Mouse (Mus musculus): ENCODE results near the gene Ifi35.
A peak's percentile ranks its signal among the peaks of the same experiment; 100 is the strongest.
"Not testable (repeated sequence)": the region's sequence is repeated elsewhere in the genome, so short reads cannot be mapped to it uniquely, and the experiment has no call there.

Ifi35 gene

DNA sequence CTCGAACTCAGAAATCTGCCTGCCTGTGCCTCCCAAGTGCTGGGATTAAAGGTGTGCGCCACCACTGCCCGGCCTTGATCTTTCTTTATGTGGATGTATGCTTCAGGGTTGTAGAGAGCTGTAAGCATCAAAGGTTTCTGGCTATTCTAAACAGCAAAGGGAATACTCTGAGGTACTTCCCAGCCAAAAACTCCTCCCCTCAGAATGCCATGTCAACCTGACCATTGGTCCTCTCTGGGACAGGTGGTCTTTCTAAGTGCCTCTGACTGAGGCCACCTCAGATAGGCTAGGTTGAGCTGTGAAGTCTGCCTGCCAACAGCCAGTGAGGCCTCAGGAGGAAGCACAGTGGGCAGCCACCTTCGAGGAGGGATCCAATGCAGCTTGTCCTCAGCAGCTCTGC is 692 bp downstream of the Ifi35 start:
- no peak for DNase-seq

DNA sequence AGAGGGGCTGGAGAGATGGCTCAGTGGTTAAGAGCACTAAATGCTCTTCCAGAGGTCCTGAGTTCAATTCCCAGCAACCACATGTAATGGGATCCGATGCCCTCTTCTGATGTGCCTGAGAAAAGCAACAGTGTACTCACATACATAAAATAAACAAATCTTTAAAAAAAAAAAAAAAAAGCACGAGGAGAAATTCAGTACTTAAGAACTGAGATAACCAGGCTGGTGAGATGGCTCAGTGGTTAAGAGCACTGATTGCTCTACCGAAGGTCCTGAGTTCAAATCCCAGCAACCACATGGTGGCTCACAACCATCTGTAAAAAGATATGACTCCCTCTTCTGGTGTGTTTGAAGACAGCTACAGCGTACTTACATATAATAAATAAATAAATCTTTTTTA is 1.4 kb downstream of the Ifi35 start:
- DNase-seq: not testable (repeated sequence)

DNA sequence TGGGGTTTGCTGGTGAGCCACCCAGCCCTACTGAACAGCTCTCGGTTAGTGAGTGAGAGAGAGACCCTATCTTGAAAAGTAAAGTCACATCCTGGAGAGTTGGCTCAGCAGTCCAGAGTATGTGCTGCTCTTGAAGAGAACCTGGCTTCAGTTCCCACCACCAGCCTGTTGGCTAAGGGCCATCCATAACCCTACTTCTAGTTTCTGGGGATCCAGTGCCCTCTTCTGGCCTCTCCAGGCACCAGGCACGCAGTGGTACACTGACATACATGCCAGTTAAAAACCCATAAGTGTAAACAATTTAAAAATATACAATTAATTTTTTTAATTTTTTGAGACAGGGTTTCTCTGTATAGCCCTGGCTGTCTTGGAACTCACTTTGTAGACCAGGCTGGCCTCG is 2.2 kb downstream of the Ifi35 start:
- DNase-seq: no peak

DNA sequence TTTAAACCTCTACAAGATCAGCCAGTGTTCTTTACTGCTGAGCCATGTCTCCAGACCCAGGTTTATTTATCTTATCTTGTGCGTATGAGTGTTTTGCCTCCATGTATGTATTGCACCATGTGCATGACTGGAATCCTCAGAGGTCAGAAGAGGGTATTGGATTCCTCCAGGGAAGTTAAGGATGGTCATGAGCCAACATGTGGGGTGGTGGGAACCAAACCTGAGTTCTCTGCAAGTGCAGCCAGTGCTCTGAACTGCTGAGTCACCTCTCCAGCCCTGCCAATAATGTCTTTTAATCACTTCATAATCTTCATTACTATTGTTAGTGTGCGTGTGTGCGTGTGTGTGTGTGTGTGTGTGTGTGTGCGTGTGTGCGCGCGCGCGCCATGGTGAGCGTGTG is 3.3 kb downstream of the Ifi35 start:
- DNase-seq: no peak

DNA sequence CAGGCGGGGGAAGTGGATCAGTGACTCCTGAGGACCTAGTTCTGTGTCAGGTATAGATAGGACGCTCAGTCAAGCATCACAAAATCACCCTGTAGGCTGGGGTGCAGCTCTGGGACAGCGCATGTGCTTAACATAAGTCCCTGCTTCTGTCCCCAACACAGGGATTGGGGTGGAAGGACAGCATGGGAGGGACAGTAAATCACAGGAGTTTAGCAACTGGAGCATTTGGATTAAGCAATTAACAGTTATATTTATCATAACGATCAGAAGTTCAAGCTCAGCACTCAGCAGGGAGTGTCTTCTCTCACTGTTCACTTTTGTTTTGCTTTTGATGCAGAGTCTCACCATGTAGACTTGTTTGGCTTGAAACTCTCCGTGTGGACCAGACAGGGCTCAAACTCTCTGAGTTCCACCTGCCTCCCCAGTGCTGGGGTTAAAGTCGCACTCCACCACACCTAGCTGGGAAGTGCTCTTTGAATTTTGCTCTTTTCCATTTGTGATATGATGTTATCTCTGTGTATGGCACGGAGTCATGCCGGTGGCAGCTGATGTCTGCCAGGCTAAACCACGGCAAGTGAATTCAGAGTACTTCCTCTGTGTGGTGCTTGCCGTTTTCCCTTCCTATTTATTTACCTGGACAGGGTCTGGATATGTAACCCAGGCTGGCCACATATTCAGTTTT is 4.0 kb downstream of the Ifi35 start:
- DNase-seq: no peak

DNA sequence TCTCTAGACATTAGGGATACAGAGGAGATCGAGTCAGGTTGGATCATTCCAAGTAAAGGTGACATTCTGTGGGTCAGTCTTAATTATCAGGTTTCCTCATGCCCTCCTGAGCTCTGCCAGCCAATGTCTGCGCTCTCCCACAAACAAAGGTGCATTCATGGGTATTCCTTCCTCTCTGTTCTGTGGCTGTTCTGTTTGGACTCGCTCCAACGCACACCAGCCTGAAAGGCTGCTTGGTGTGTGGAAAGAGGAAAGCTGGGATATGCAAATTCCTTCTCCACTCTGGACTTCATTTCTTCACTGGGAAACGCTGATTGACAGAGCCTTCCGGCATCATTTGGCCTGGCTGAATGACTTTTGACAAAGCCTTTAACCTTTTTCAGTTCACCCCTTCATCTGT is 6.5 kb downstream of the Ifi35 start:
- no peak for DNase-seq

DNA sequence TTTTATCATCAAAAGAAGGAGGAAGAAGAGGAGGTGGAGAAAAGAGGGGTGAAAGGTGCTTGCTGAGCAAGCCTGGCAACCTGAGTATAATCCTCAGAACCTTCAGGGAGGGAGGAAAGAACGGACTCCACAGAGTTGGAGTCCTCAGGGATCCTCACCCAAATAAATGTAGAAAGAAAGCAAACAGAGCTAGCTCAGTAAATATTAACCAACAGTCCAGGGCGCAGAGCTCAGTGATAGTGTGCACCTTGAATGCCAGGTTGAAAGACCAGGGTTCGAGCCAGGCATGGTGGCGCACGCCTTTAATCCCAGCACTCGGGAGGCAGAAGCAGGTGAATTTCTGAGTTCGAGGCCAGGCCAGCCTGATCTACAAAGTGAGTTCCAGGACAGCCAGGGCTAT is 7.4 kb downstream of the Ifi35 start:
- no peak for DNase-seq

DNA sequence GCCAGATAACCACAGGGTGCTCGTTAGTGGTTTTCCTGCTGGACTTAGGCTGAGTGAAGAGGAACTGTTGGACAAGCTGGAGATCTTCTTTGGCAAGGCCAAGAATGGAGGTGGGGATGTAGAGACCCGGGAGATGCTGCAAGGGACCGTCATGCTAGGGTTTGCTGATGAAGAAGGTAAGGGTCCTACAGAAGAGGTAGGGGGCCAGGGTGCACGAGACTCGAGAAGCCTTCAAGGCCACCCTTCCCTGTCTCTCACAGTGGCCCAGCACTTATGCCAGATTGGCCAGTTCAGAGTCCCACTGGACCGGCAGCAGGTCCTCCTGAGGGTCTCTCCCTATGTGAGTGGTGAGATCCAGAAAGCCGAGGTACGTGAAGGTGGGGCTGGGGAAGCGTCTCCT is 9.4 kb downstream of the Ifi35 start:
- no peak for DNase-seq

DNA sequence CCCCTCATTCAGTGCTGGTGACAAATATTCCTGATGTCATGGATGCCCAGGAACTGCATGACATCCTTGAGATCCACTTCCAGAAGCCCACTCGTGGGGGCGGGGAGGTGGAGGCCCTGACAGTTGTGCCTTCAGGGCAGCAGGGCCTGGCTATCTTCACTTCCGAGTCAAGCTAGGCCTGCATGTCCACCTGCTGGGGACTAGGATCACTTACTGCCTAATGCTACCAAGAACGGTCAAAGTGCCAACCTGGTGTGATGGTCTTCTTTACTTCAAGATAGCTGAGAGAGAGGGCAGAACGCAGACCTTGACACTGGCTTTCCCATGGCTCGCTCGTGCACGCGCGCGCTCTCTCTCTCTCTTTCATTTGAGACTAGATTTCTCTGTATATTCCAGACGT is 10.0 kb downstream of the Ifi35 start:
- DNase-seq: no peak

DNA sequence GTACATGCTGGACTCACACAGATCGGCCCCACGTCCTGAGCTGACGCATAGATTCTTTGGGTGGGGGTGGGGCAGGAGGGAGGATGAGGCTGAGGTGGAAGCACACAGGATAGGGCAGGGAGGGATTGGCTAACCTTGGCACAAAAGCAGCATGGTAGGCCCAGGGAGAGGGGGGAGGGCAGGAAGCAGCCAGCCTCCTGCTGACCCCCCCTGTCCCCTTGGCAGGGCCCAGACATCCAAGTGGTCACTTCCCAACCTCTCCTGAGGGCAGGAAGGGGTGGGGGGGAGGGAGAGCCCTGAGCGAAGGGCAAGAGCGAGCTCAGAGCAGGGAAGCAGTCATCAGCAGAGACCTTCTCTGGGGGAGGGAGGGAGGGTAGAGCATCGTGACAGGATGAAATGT is 11.5 kb downstream of the Ifi35 start:
- DNase-seq: no peak

DNA sequence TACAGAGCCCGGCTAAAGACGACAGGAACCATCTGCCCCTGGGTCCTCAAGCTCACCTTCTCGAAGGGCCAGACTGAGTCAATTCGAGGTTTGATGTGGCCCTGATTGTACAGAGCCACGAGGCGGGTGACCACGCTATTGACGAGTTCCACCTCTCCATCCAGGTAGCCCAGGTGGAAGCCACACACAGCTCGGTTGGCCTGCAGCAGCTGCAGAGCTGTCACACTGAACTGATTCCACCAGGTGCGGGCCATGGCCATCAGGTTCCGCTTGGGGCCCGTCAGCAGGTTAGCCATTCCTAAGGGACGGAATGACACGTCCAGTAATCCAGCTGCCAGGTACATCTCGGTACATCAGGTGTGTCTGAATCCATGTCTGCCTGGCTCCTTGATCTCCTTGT is 12.1 kb downstream of the Ifi35 start:
- no peak for DNase-seq

DNA sequence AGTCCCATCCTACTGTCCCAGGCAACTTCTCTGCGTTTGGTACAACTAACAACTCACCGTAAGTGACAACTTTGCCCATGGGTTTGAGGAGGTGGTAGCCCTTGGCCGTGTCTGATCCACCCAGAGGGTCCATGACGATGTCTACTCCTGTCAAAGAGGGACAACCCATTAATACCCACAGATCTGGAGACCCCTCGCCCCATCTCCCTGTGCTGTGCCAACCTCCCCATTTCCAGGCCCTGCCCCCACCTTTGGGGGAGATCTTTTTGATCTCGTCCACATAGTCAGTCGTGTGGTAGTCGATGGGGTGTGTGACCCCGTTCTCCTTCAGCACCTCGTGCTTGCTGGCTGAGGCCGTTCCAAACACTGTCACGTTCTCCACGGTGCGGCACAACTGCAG is 13.9 kb downstream of the Ifi35 start:
- no peak for DNase-seq

DNA sequence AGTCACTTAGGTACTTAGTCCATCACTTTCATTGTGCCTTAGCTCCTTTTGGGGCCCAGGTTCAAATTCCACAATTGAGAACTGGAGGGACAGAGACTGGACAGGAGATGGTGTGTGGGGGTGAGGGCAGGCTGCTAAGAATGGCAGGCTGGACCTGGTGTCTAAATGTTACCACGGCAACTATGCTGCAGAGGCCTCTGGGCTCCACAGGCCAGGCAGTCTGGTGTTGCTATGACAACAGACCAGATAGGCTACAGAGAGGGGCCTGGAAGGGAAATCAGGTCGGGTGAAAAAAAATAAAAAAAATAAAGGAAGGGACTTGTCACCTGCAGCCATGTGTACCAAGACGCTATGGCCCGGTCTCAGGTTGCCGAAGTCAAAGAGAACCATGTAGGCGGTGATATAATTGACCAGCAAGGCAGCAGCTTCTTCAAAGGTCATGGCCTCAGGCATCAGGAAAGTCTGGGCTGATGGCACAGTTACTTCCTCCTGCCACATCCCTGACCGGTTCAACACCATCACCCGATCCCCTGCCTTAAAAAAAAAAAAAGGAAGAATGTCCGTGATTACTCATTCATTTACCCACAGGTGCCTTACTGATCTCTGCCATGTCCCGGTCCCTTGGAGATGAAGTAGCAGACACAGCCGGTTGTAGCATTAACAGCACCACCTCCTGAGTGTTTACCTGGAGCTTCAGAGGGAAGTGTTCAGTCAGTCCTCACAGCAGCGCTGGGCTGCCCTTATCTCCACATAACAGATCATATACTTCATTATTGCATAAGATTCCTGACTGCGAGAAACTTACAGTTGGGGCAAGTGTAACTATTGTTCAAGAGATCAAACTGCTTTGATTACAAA is 14.6 kb downstream of the Ifi35 start:
- no peak for DNase-seq

DNA sequence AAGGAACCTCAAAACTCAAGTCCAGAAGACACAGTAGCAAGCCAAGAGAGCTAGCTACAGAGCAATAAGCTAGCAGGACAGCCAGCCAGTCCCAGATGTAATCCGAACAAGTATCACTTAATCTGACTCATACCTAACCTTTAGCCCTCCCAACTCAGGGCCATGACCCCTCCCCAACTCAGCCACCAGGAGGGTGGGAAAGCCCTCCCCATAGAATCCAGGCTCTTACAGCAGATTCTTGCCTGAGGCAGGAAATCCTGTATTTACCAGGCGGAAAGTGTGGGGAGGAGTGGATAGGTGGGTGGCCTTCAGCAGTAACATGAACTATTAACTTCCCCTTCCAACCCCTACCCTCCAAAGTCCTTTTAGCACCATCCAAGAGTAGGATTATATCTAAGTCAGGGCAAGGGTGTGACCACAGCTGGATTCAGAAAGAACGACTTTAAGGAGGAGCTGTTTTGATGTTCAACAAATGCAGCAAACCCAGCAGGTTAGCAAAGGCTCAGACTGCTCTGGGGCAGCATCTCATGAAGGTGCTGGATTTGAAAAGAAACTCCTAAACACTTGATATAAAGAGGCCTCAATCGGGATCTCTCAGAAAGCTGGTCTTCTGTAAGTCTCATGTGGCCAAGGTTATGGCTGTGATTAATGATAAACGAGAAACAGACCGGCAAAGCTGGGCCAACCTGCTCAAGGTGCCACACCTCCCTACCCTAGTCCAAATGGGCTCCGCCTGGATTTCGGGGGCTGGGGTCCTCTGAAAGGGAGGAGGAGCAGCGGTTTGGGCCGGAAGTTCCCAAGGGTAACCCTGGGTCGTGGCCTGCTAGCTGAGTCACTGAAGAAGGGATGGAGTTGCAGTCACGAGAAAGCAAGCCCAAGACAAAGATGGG is 16.2 kb downstream of the Ifi35 start, which contains the start of gene Rnd2:
Gene Rnd2, plus strand, starts transcription at position 789 of the 890 bp plus-strand sequence.
- DNase-seq: no peak

DNA sequence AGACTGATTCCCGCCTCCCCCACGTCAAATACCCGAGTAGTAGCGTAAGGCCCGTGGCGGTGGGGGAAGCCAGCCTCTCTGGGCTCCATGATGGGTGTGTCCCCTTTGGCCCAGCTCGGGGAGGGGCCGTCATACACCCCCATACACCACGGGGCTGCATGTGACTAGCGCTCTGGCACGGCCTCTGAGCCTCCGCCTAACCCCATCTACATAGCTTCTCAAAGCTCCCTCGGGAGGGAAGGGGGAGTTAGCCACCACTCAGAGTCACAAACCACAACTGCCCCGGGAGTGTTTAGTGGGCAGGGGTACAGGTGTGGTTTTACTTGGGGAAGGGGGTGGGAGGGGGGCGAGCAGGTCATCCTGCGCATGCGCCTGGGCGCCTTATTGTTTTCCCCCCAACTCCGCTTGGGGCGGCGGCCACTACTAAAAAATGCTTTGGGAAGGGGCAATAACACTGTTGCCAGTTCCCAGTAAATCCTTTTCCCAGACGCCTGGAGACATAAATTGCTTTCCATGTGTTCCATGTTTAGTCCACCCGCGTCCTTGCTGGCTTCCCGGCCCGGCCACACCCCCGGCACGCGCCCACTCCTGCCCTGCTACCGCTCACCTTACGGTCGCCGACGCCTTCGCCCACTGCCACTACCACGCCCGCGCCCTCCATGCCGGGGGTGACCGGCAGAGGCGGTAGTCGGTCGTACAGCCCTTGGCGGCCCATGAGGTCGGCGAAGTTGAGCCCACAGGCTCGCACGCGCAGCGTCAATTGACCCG is 17.1 kb downstream of the Ifi35 start:
- DNase-seq: no peak

DNA sequence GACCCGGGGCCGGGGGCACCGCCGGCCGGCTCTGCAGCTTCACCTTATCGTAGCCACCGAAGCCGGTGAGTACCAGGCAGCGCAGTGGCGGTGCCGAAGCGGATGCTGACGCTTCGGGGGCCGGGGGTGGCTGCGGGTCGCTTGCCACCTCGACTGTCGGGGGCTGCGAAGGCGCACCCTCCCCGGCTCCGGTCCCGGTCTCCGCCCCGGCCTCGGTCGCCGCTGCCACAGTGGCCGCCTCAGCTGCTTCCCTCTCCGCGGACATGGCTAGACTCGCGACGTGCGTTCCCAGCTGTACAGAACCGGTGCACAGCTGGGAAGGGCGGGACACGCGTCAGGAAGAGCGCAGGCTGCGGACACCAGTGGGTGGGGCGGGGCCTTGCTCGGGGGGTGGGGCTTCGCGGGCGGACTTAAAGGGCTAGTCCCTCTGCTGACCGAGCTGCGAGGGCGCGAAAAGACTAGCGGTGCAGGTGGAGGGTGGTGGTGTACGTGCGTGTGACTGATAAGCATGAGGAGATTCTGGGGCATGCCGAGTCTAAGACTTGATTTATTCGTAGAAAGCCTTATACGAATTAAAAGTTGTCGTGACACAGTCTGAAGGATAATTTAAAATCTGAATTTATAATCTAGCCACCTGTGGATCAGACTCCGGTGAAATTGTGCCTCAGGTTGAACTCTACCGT is 17.8 kb downstream of the Ifi35 start, which contains the start of gene Vat1:
Gene Vat1, minus strand, starts transcription at position 362 of the 683 bp plus-strand sequence.
- no peak for DNase-seq

DNA sequence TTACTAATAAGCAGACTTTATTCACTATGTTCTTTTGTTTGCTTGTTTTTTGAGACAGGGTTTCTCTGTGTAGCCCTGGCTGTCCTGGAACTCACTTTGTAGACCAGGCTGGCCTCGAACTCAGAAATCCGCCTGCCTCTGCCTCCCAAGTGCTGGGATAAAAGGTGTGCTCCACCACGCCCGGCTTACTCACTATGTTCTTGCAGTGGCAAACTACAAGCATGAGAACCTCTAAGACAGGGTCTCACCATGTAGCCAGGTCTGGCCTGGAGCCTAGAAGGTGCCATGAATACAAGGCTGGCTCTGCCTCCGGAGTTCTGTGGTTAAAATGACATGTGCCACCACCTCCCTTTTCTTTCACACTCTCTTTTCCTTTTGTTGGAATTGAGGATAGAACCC is 18.3 kb downstream of the Ifi35 start:
- not testable (repeated sequence) for DNase-seq

DNA sequence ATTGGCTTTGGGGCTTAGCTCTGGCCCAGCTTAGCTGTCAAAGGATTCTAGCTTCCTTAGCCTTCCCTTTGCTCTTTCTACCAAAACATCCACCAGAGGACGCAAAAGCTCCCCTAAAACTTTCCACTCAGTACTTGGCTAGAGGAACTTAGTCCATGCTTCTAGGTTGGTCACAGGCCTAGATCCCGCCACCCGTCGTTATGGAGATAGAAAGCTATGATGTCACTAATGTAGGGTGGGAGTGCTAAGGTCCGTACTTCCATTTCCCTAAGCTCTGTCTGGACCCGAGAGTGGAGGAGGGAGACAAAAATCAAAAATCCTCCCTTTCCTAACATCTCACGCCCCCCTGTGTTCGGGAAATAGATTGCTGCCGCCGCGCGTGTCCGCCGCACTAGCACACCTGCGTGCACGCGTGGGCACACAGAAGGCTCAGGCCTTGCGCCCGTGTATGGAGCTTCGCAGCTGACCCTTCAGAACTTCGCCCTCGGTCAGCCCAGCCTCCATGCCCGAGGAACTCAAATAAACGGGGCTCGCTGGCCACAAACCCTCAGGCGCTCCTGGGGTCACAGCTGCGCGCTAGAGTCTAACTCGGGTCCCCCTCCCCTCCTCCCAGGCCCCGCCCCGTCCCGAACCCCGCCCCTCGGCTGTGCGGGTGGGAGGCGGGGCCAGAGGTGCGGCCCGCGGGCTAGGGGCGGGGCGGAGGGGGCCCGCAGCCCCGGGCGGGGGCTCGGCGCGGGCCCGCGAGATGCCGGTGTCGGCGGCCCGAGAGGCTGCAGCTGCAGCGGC is 19.5 kb downstream of the Ifi35 start:
- DNase-seq: peak; percentile 62

DNA sequence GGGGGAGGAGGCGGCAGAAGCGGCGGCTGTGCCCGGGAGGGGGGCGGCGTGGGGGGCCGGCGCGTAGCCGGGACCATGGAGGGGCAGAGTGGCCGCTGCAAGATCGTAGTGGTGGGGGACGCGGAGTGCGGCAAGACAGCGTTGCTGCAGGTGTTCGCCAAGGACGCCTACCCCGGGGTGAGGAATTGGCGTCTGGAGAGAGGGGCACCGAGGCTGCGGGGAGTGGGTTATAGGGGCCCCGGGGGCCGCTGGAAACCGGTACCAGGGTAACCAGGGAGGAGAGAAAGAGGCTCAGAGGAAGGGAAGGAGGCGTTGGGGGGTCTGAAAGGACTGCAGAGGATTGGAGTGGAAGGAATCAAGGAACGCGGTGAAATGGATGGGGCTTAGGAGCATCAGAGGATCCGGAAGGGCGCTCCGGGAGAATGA is 20.1 kb downstream of the Ifi35 start:
- DNase-seq: no peak

DNA sequence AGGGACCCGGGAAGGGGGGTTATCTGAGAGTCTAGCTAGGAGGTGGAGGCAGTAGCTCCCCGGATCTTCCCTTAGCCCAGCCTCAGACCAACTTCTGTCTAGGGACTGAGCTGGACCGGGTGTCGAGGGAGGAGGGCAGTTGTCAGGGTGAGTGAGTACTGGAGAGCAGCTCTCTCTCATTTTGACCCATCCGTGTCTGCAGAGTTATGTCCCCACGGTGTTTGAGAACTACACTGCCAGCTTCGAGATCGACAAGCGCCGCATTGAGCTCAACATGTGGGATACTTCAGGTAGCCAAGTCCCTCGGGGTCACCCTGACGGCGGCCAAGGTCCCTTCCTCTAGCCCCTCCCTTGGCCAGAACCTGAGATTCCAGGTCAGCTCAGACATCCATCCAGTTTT is 20.5 kb downstream of the Ifi35 start:
- DNase-seq: no peak

DNA sequence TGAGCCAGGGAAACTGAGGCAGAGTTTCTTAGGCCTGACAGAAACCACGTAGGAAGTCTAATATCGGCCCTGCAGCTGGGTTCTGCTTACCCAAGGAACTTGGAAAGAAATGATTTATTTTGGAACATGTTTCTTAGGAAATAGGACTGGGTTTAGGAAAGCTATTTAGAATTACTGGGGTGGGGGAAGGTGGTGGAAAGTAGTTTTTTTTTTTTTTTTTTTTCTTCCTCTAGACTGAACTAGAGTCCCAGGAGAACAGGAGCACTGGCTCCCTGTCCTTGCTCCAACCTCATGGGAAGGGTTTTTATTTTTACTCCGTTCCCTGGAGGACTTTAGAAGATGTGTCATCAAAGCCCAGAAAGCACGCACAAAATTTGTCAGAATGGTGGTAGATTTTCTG is 20.9 kb downstream of the Ifi35 start:
- DNase-seq: no peak
